Mouse (Mus musculus) limb, embryonic 13.5 days (tissue): ENCODE measurements at regions not wholly inside any gene's neighbourhood (a gene's known extent, or its start where the extent isn't known, plus 50 kb on each side); places are given as distances from the start of the nearest gene placed in this dataset.

Source experiments
- ATAC-seq: fragments of 200-750 bp; cut with Nextera tagmentation; 2 replicates; pipeline ENCODE4 v1.8.0; 2017; ENCODE audit warnings: low read depth, moderate number of reproducible peaks, moderate TSS enrichment; ENCODE audit not compliant: low FRiP score
- H3K27ac ChIP-seq: fragments of 300-500 bp; sonication (generic); 2 replicates; pipeline ENCODE4 v1.5.1; 2015; ENCODE audit warnings: inconsistent platforms, mild to moderate bottlenecking, moderate library complexity
- H3K27me3 ChIP-seq: fragments of 300-500 bp; sonication (generic); 2 replicates; pipeline ENCODE4 v1.6.1; 2015; ENCODE audit warnings: mild to moderate bottlenecking, inconsistent platforms
- H3K36me3 ChIP-seq: fragments of 300-500 bp; sonication (generic); 2 replicates; pipeline ENCODE4 v1.6.1; 2015; ENCODE audit warnings: inconsistent platforms, mild to moderate bottlenecking, moderate library complexity
- H3K4me1 ChIP-seq: fragments of 300-500 bp; sonication (generic); 2 replicates; pipeline ENCODE4 v1.6.1; 2015; ENCODE audit warnings: inconsistent platforms
- H3K4me2 ChIP-seq: fragments of 300-500 bp; sonication (generic); replicated peaks from 2 replicates; pipeline ENCODE4 v1.6.1; 2015; ENCODE audit warnings: inconsistent platforms, mild to moderate bottlenecking, moderate library complexity
- H3K4me3 ChIP-seq: fragments of 300-500 bp; sonication (generic); 2 replicates; pipeline ENCODE4 v1.5.1; 2015; ENCODE audit warnings: moderate library complexity, mild to moderate bottlenecking, inconsistent platforms
- H3K9ac ChIP-seq: fragments of 300-500 bp; sonication (generic); 2 replicates; pipeline ENCODE4 v1.6.1; 2015; ENCODE audit warnings: mild to moderate bottlenecking, inconsistent platforms
- H3K9me3 ChIP-seq: fragments of 300-500 bp; sonication (generic); 2 replicates; pipeline ENCODE4 v1.6.1; 2016; ENCODE audit warnings: inconsistent platforms
- whole genome bisulfite sequencing: fragments of 180-500 bp; shearing (Covaris S2); methylation state at CpG from one replicate; pipeline ENCODE4 v1.1.7; 2015; 5-methylcytosine and 5-hydroxymethylcytosine counted together

DNA sequence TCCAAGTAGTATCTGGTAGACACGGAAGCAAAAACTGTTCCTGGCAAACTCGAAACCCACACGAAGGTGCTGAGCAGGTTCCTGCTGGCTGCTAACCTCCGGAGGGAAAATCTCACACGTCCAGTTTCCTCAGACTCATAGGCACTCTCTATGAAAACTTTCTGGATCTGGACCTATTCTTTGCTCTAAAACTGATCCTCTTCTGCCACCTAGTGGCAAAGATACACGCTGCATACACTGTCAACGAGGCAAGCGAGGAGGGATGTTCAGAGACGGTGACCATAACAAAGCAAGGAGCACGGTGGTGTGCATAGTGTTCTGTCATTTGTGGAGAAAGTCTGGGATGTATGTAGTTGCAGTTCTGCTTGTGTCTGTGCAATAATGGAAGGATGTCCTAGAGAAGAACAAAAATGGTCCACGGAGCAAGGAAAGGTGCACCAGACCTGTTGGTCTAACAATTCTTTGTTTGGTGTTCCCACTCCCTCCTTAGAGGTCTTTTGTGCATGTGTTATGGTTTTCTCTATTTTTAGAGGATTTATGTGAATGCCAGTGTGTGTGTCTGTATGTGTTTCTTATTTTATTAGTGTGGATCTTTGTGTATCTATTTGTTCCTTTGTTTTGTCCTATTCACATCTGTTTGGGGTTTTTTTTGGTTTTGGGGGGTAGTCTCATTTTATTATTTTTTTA lies 57.0 kb upstream of the Siglech start:
- Histone ChIP-seq H3K4me2 (peak overlapping the region; percentile 37; the same call in 1 of the 2 replicates), H3K36me3 (no peaks in the 10 kb centered on the region), H3K4me1 (no peaks in the 10 kb centered on the region), H3K4me3 (no peak overlapping the region), H3K9me3 (no peaks in the 10 kb centered on the region), H3K27me3 (0 out of 2 replicates have a peak, but pooled peaks cover 3% of the 10 kb centered on the region), H3K9ac (no peak overlapping the region), H3K27ac (no peak overlapping the region)
- peak; percentile 93 for ATAC-seq
- WGBS = 6% methylated on average over 11 of the region's 11 CpGs
